Comparison of ENCODE assay signal across 14 mouse cellular contexts in genomic region chr6:60345448-60345847, GRCm38 (mm10).
"Had no signal": no experiment of that assay in that cellular context is flagged by ENCODE, and none has a peak within 500 bp of the region (broad histone marks: within the 10 kb centered on the region; RNA-seq: fewer than 3 reads in every experiment).

No protein-coding gene starts in this region.

- DNase-seq: lung, adult 18-20 months; lung, embryonic 14.5 days; lung, postnatal 14 days; lung, postnatal 36 days; right cerebral cortex, postnatal 14 days; spleen, adult 18-20 months; thymus, adult 18-20 months; thymus, postnatal 14 days; thymus, postnatal 36 days had no signal

- H3K9ac ChIP-seq: lung, embryonic 14.5 days; midbrain, embryonic 13.5 days; midbrain, embryonic 15.5 days; neural tube, embryonic 12.5 days had no signal

- H3K27me3 ChIP-seq: megakaryocyte, embryonic 14.5 days; midbrain, embryonic 13.5 days; midbrain, embryonic 15.5 days; neural tube, embryonic 12.5 days had no signal

- H3K4me3 ChIP-seq: megakaryocyte, embryonic 14.5 days; midbrain, embryonic 13.5 days; midbrain, embryonic 15.5 days; neural tube, embryonic 12.5 days had no signal

- H3K4me1 ChIP-seq: megakaryocyte, embryonic 14.5 days; midbrain, embryonic 13.5 days; midbrain, embryonic 15.5 days; neural tube, embryonic 12.5 days had no signal

- H3K9me3 ChIP-seq: megakaryocyte, embryonic 14.5 days; midbrain, embryonic 13.5 days; midbrain, embryonic 15.5 days; neural tube, embryonic 12.5 days had no signal

- H3K27ac ChIP-seq: macrophage; midbrain, embryonic 13.5 days; midbrain, embryonic 15.5 days; neural tube, embryonic 12.5 days had no signal

- H3K36me3 ChIP-seq: midbrain, embryonic 13.5 days; midbrain, embryonic 15.5 days; neural tube, embryonic 12.5 days had no signal
